Mouse (Mus musculus) T-helper 2 cell (primary cell): ENCODE data around the gene Slc1a5.

ENCODE experiments used
- in situ Hi-C: fragments of 300-600 bp; cut with MboI, MseI; formaldehyde crosslinking; loops from one replicate; pipeline ENCODE4 v1.15.1; 2025; ENCODE audit warnings: high pct_unique_total_duplicates

The Slc1a5 gene

GRCm38 (mm10) chr7:16781816-16782554 is 845 bp downstream of the Slc1a5 start:
- in situ Hi-C loops, result loop anchor here (5.0 kb wide), 1 partner anchor 40 kb away; no protein-coding TSS in a partner anchor

- in situ Hi-C loops, result loop anchor here (5.0 kb wide), 1 partner anchor 40 kb away; no protein-coding TSS in a partner anchor
Measured at GRCm38 (mm10) chr7:16782555-16783125, 1.5 kb downstream of the Slc1a5 start.

DNA sequence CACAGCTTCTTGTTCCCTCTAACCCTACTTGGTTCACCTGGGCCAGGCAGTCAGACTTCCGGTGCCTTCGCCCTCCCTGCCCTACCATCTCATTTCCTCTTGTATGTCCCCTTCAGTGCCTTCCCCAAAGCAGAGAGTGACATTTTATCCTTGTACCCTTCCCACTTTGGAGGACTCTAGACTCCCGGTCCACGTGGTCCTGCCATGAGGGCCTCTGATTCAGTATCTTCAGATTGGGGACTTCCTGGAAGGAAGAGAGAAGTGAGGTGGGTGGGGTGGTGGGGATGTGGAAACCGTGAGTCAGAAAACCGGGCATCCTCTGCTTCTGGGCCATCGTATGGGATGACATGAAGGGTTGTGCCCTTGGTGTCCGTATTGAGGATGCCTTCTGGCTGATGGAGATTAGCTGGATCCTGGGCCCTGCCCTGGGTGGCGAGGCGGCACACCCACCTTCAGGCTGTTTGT is 2.1 kb downstream of the Slc1a5 start:
- in situ Hi-C loops, result loop anchor here (5.0 kb wide), 1 partner anchor 41 kb away; no protein-coding TSS in a partner anchor

GRCm38 (mm10) chr7:16783758-16784415 is 2.7 kb downstream of the Slc1a5 start:
- in situ Hi-C loops, result loop anchor here (5.0 kb wide), 1 partner anchor 42 kb away; no protein-coding TSS in a partner anchor

- in situ Hi-C loops, result loop anchor here (5.0 kb wide), 1 partner anchor 42 kb away; no protein-coding TSS in a partner anchor
Measured at GRCm38 (mm10) chr7:16784498-16784976, 3.4 kb downstream of the Slc1a5 start.

DNA sequence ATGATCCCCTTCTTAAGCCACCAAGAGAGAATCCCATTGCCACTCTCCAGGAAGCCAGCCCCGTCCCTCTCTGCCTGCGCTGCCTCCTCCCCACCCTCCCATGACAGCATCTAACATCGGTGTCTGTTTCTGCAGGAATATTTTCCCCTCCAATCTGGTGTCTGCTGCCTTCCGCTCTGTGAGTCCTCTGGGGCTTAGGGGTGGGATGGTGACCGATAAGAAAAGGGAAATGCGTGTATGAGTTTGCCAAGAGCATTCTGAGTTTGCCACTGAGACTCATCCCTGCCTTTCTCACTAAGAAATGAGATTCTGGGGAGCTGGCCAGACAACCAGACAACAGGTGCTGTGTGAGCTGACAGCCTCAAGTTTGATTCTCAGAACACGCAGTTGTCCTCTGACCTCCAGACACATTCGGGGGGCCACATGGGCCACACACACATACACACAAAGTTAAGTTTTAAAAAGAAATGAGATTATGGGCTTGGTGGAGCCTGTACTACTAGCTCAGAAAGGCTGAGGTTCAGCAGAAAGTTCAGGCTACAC is 4.5 kb downstream of the Slc1a5 start:
- in situ Hi-C loops, result no loop called here

- in situ Hi-C loops, result no loop called here
Measured at GRCm38 (mm10) chr7:16792316-16792715, 11.2 kb downstream of the Slc1a5 start.

- in situ Hi-C loops, result no loop called here
Measured at GRCm38 (mm10) chr7:16793010-16793725, 12.0 kb downstream of the Slc1a5 start.

DNA sequence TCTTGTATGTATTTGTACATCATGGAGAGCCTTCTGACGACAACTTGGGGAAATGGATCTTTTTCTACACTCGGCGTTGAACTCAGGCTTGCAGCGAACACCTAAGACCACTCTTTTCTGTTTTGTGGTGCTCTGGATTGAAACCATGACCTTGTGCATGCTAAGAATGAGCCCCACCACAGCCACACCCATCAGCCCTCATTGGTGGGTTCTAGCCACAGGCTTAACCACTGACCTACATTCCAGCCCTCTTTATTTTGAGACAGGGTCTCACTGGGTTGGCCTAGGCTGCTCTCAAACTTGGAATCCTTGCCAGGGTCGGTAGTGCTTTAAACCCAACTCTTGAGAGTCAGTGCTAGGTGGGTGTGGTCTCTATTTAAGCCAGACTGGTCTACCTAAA is 13.7 kb downstream of the Slc1a5 start:
- in situ Hi-C loops, result no loop called here

- in situ Hi-C loops, result no loop called here
Measured at GRCm38 (mm10) chr7:16804409-16805028, 23.4 kb downstream of the Slc1a5 start.

- in situ Hi-C loops, result no loop called here
Measured at GRCm38 (mm10) chr7:16807936-16808335, 26.8 kb downstream of the Slc1a5 start.

GRCm38 (mm10) chr7:16808647-16809046 is 27.5 kb downstream of the Slc1a5 start:
- in situ Hi-C loops, result no loop called here

DNA sequence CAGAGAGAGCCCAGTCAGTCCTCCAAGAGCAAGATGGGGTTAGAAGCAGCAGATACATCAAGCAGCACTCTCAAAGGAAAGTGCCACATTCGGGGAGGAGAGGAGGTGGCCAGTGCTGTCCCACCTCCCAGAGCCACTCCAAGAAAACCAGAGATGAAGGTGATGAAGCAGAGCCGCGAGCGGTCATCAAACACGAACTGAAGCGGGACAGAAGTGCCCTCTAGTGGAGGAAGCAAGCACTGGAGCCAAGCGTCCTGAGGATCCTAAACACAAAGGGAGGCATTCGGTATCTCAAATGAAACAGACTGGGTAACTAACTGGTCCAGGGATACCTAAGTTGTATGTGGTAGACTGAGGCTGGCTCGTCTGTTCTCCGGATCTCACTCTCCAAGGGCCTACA is 28.6 kb downstream of the Slc1a5 start:
- in situ Hi-C loops, result no loop called here

- in situ Hi-C loops, result no loop called here
Measured at GRCm38 (mm10) chr7:16810399-16810919, 29.3 kb downstream of the Slc1a5 start.

- in situ Hi-C loops, result no loop called here
Measured at GRCm38 (mm10) chr7:16810920-16811648, 29.9 kb downstream of the Slc1a5 start.

DNA sequence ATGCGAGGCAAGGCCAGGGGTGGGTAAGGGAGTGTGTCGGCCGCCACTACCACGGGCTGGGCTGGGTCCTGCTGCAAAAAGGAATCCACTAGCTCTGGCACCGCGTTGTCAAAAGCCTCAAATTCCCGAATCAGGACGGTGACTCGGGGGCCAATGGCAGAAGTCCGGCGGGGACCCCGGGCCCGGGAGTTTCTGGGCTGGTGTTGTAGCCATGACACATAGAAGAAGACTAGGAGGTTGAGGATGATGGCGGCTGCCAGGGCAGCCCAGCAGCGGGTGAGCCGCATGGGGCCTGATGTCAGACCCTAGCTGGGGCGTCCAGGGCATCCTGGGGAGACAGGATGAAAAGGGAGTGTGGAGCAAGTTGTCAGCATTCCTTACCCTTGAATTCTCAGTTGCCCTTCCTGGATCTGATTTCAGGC is 30.5 kb downstream of the Slc1a5 start:
- in situ Hi-C loops, result no loop called here

DNA sequence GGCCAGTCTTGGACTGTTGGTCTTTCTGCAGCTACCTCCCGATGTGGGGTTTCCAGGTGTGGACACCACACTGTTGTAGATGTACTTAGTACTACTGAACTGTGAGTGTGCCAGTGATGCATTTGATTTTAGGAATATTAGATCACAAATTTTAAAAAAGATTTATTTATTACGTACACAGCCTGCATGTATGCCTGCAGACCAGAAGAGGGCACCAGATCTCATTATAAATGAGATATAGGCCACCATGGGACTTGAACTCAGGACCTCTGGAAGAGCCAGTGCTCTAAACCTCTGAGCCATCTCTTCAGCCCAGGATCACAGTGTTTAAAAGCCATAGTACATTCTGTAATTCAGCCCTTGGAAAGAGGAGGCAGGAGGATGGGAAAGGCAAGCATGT is 31.4 kb downstream of the Slc1a5 start:
- in situ Hi-C loops, result no loop called here

GRCm38 (mm10) chr7:16815351-16815941 is 34.3 kb downstream of the Slc1a5 start, which contains the start of gene Strn4:
Gene Strn4, plus strand, starts transcription at chr7:16815889.
- in situ Hi-C loops, result no loop called here

DNA sequence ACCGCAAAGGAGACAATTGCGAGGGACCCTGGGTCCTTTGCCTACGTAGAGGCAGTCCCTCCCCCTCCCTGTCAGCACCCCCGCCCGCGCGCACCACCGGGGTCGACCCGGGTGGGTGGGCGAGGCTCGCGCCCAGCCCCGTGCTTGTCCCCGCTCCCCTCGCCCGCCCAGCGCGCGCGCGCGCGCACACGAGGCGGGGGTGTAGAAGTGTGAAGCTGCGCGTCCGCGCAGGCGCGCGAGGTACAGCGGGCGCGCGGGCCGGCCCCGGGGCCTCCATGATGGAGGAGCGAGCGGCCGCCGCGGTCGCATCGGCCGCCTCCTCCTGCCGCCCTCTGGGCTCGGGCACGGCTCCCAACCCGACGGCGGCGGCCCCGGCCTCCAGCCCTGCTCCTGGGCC is 34.9 kb downstream of the Slc1a5 start:
- in situ Hi-C loops, result no loop called here
